23 mouse cellular contexts compared by ENCODE assay signal in the genomic region with DNA sequence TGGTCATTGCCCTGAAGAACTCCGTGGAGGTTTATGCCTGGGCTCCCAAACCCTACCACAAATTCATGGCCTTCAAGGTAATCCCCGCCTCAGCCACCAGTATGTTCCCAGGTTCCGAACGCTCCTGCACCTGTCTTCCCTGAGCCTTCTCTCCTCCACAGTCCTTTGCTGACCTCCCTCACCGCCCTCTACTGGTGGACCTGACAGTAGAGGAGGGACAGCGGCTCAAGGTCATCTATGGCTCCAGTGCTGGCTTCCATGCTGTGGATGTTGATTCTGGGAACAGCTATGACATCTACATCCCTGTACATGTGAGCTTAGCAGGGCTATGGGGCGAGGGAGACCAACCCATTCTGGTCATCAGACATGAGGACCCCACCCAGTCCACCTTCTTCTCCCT. TPM values are rescaled to one million over a fixed set of nuclear protein-coding genes. Genes with fewer than 3 reads are reported as not detected.
DNase-seq lines count a peak whose midpoint lies in the region; ATAC-seq and TF ChIP-seq lines count a peak whose summit lies in the region.
"Had no signal": no experiment of that assay in that cellular context is flagged by ENCODE, and none has a peak within 500 bp of the region (broad histone marks: within the 10 kb centered on the region; RNA-seq: fewer than 3 reads in every experiment).

No protein-coding gene starts in this region.

- H3K9me3 ChIP-seq in liver, postnatal 0 days (ENCODE audit: low read length), result no peaks in the 10 kb centered on the region
- H3K9me3 ChIP-seq in liver, embryonic 11.5 days (ENCODE audit: control insufficient read depth, low read length), result no peaks in the 10 kb centered on the region
- H3K9me3 ChIP-seq in ES-Bruce4 (replicated peaks; ENCODE audit: control insufficient read depth, insufficient read depth, low read length, poor library complexity, severe bottlenecking), result no peaks in the 10 kb centered on the region
- no peaks in the 10 kb centered on the region for H3K9me3 ChIP-seq in hindbrain, embryonic 10.5 days
- H3K9me3 ChIP-seq: forebrain, embryonic 12.5 days; G1E; hindbrain, embryonic 12.5 days; midbrain, embryonic 12.5 days; neural tube, embryonic 12.5 days had no signal

- no peak overlapping the region for H3K9ac ChIP-seq in liver, postnatal 0 days (replicated peaks)
- no peak overlapping the region for H3K9ac ChIP-seq in liver, embryonic 11.5 days (ENCODE audit: low read depth, low read length)
- no peak overlapping the region for H3K9ac ChIP-seq in ES-Bruce4 (ENCODE audit: low read depth, poor library complexity, severe bottlenecking)
- H3K9ac ChIP-seq: forebrain, embryonic 12.5 days; hindbrain, embryonic 12.5 days; midbrain, embryonic 12.5 days; neural tube, embryonic 12.5 days had no signal

- no peak for ATAC-seq in liver, postnatal 0 days
- no peak for ATAC-seq in liver, embryonic 11.5 days (replicated peaks; ENCODE audit: low FRiP score)
- ATAC-seq: inflammation-experienced regulatory T-cells, adult 6 months had no signal

- peak; percentile 47; the same call in 1 of the 2 replicates for TF ChIP-seq CTCF in kidney, adult 2 months (conservative IDR thresholded peaks at IDR 0.05; ENCODE audit: insufficient read depth, insufficient read length, low read depth, low read length)
- TF ChIP-seq CTCF in liver, postnatal 0 days (IDR thresholded peaks at IDR 0.05; ENCODE audit: low read depth), result peak; percentile 39
- TF ChIP-seq CTCF in ES-Bruce4 (IDR thresholded peaks at IDR 0.05; ENCODE audit: low read depth, low read length), result peak; percentile 32
- TF ChIP-seq CTCF in brain, embryonic 14.5 days (IDR thresholded peaks at IDR 0.05; ENCODE audit: borderline replicate concordance, extremely low read depth, insufficient read depth, insufficient read length), result peak; percentile 8; the same call in 1 of the 2 replicates

- TF ChIP-seq POLR2A in kidney, adult 2 months (IDR thresholded peaks at IDR 0.05; ENCODE audit: low read depth, low read length), result no peak
- no peak for TF ChIP-seq POLR2A in ES-Bruce4 (IDR thresholded peaks at IDR 0.05; ENCODE audit: insufficient read depth, low read length)
- TF ChIP-seq POLR2A in brain, embryonic 14.5 days (IDR thresholded peaks at IDR 0.05; ENCODE audit: borderline replicate concordance, extremely low read depth, insufficient read depth, insufficient read length, poor library complexity, severe bottlenecking), result no peak

- no peak overlapping the region for H3K27ac ChIP-seq in kidney, adult 2 months (ENCODE audit: insufficient read depth, low read depth, low read length)
- H3K27ac ChIP-seq in liver, postnatal 0 days (ENCODE audit: low read depth), result no peak overlapping the region
- H3K27ac ChIP-seq in liver, embryonic 11.5 days (ENCODE audit: low read depth, low read length), result no peak overlapping the region
- H3K27ac ChIP-seq in ES-Bruce4 (ENCODE audit: insufficient read depth, low read length), result no peak overlapping the region
- H3K27ac ChIP-seq in hindbrain, embryonic 10.5 days, result no peak overlapping the region
- H3K27ac ChIP-seq: forebrain, embryonic 12.5 days; hindbrain, embryonic 12.5 days; midbrain, embryonic 12.5 days; neural tube, embryonic 12.5 days had no signal

- peaks cover 5% of the 10 kb centered on the region; the same call in 1 of the 2 replicates for H3K4me1 ChIP-seq in kidney, adult 2 months (ENCODE audit: control insufficient read depth, insufficient read depth, low read length)
- peaks cover 14% of the 10 kb centered on the region for H3K4me1 ChIP-seq in liver, postnatal 0 days (ENCODE audit: insufficient read depth)
- peaks cover 10% of the 10 kb centered on the region for H3K4me1 ChIP-seq in liver, embryonic 11.5 days (replicated peaks; ENCODE audit: control insufficient read depth, insufficient read depth, low read length)
- H3K4me1 ChIP-seq in ES-Bruce4 (ENCODE audit: control insufficient read depth, insufficient read depth, low read length), result no peaks in the 10 kb centered on the region
- H3K4me1 ChIP-seq in hindbrain, embryonic 10.5 days (replicated peaks), result peaks cover 17% of the 10 kb centered on the region

- H3K27me3 ChIP-seq in kidney, adult 2 months (replicated peaks; ENCODE audit: control insufficient read depth, insufficient read depth, low read length), result no peaks in the 10 kb centered on the region
- H3K27me3 ChIP-seq in liver, postnatal 0 days (ENCODE audit: insufficient read depth, low read length), result no peaks in the 10 kb centered on the region
- H3K27me3 ChIP-seq in liver, embryonic 11.5 days (replicated peaks; ENCODE audit: control insufficient read depth, insufficient read depth, low read length), result peaks cover 4% of the 10 kb centered on the region; the same call in 1 of the 2 replicates
- no peaks in the 10 kb centered on the region for H3K27me3 ChIP-seq in ES-Bruce4 (ENCODE audit: control insufficient read depth, insufficient read depth, low read length, poor library complexity, severe bottlenecking)
- H3K27me3 ChIP-seq in hindbrain, embryonic 10.5 days (ENCODE audit: insufficient read depth, poor library complexity, severe bottlenecking), result peaks cover 22% of the 10 kb centered on the region

- H3K36me3 ChIP-seq in kidney, adult 2 months (ENCODE audit: control insufficient read depth, insufficient read depth, low read length), result no peaks in the 10 kb centered on the region; the same call in none of the 2 replicates
- peaks cover 27% of the 10 kb centered on the region for H3K36me3 ChIP-seq in liver, postnatal 0 days (replicated peaks; ENCODE audit: insufficient read depth, low read length)
- H3K36me3 ChIP-seq in liver, embryonic 11.5 days (ENCODE audit: control insufficient read depth, insufficient read depth, low read length), result peaks cover 37% of the 10 kb centered on the region
- H3K36me3 ChIP-seq in ES-Bruce4 (ENCODE audit: control insufficient read depth, insufficient read depth, low read length, poor library complexity, severe bottlenecking), result peaks cover 7% of the 10 kb centered on the region; the same call in 1 of the 2 replicates
- peaks cover 64% of the 10 kb centered on the region for H3K36me3 ChIP-seq in hindbrain, embryonic 10.5 days

- no peak for TF ChIP-seq EP300 in liver, postnatal 0 days (IDR thresholded peaks at IDR 0.05; ENCODE audit: low read depth)
- TF ChIP-seq EP300 in ES-Bruce4 (IDR thresholded peaks at IDR 0.05; ENCODE audit: insufficient read depth, low read depth, low read length), result no peak

- no peak overlapping the region for H3K4me3 ChIP-seq in kidney, adult 2 months (ENCODE audit: insufficient read depth, low read depth, low read length)
- no peak overlapping the region for H3K4me3 ChIP-seq in liver, postnatal 0 days (ENCODE audit: low read depth, low read length)
- no peak overlapping the region for H3K4me3 ChIP-seq in liver, embryonic 11.5 days (ENCODE audit: low read depth, low read length)
- H3K4me3 ChIP-seq in ES-Bruce4 (ENCODE audit: low read depth, low read length), result no peak overlapping the region
- no peak overlapping the region for H3K4me3 ChIP-seq in hindbrain, embryonic 10.5 days
- H3K4me3 ChIP-seq: forebrain, embryonic 12.5 days; hindbrain, embryonic 12.5 days; midbrain, embryonic 12.5 days; neural tube, embryonic 12.5 days had no signal

- DNase-seq in kidney, adult 2 months, result peak; percentile 27
- no peak for DNase-seq in kidney, adult 9 months
- no peak for DNase-seq in liver, postnatal 0 days
- DNase-seq in liver, embryonic 11.5 days (ENCODE audit: low spot score), result no peak
- DNase-seq in brain, embryonic 14.5 days (ENCODE audit: low read depth), result no peak
- no peak for DNase-seq in hindbrain, embryonic 10.5 days (ENCODE audit: low spot score)
- DNase-seq: cerebellum, adult 2 months; cerebellum, postnatal 36 days; gastrocnemius, postnatal 14 days; heart, postnatal 10 days; kidney, postnatal 14 days; lung, postnatal 4 days; right cerebral cortex, adult 18-20 months; thymus, postnatal 25 days had no signal

- WGBS in kidney, adult 2 months, result 74% methylated on average over 7 of the region's 7 CpGs
- 77% methylated on average over 7 of the region's 7 CpGs for WGBS in liver, postnatal 0 days (ENCODE audit: insufficient replicate concordance)
- 83% methylated on average over 7 of the region's 7 CpGs for WGBS in liver, embryonic 11.5 days
- 82% methylated on average over 7 of the region's 7 CpGs for WGBS in hindbrain, embryonic 10.5 days

- no peak overlapping the region for H3K4me2 ChIP-seq in liver, postnatal 0 days (ENCODE audit: low read depth, low read length)
- H3K4me2 ChIP-seq in liver, embryonic 11.5 days, result no peak overlapping the region
- H3K4me2 ChIP-seq: forebrain, embryonic 12.5 days; hindbrain, embryonic 12.5 days; midbrain, embryonic 12.5 days; neural tube, embryonic 12.5 days had no signal

RNA-seq across cellular contexts. Expression of gene 4930544D05Rik, which starts 3.1 kb away (rescaled TPM):
- 0.29 TPM in 1 of 2 replicates, not detected in the other for polyA plus RNA-seq in kidney, adult 2 months (2012; rRNA removed)
- polyA plus RNA-seq in liver, postnatal 0 days (2015; fragmentation: Nextera tagmentation; extraction: Ambion mirVana), result not detected in 2 replicates
- polyA plus RNA-seq in liver, embryonic 11.5 days (2014; fragmentation: Nextera tagmentation; extraction: Ambion mirVana), result not detected in 2 replicates
- polyA plus RNA-seq in ES-Bruce4 (2011; ENCODE audit: insufficient read depth, insufficient read length, low read depth, missing spikeins), result not detected in 2 replicates
- not detected in 2 replicates for polyA plus RNA-seq in brain, embryonic 14.5 days (2012; rRNA removed)
- not detected in 2 replicates for polyA plus RNA-seq in hindbrain, embryonic 10.5 days (2016; fragmentation: Nextera tagmentation; extraction: Ambion mirVana)
- polyA plus RNA-seq: cerebellum, adult 2 months; forebrain, embryonic 12.5 days; G1E; hindbrain, embryonic 12.5 days; inflammation-experienced regulatory T-cells, adult 6 months; limb, embryonic 11.5 days; liver, embryonic 16.5 days; midbrain, embryonic 12.5 days; neural tube, embryonic 12.5 days had no signal

RNA-seq across cellular contexts. Expression of gene Chrne, which starts 6.5 kb away (rescaled TPM):
- 0.86 and 1.0 TPM in 2 replicates for polyA plus RNA-seq in kidney, adult 2 months (2012; rRNA removed)
- polyA plus RNA-seq in liver, postnatal 0 days (2015; fragmentation: Nextera tagmentation; extraction: Ambion mirVana), result 0.19 TPM in 1 of 2 replicates, not detected in the other
- not detected in 2 replicates for polyA plus RNA-seq in liver, embryonic 11.5 days (2014; fragmentation: Nextera tagmentation; extraction: Ambion mirVana)
- polyA plus RNA-seq in ES-Bruce4 (2011; ENCODE audit: insufficient read depth, insufficient read length, low read depth, missing spikeins), result 0.56 TPM in 1 of 2 replicates, not detected in the other
- 0.16 TPM in 1 of 2 replicates, not detected in the other for polyA plus RNA-seq in brain, embryonic 14.5 days (2012; rRNA removed)
- polyA plus RNA-seq in hindbrain, embryonic 10.5 days (2016; fragmentation: Nextera tagmentation; extraction: Ambion mirVana), result not detected in 2 replicates
- polyA plus RNA-seq: forebrain, embryonic 12.5 days; G1E; hindbrain, embryonic 12.5 days; limb, embryonic 11.5 days; liver, embryonic 16.5 days; neural tube, embryonic 12.5 days had no signal

RNA-seq across cellular contexts. Expression of gene Gp1ba, which starts 26.4 kb away (rescaled TPM):
- 0.03 TPM in 1 of 2 replicates, not detected in the other for polyA plus RNA-seq in kidney, adult 2 months (2012; rRNA removed)
- 3.5 and 4.1 TPM in 2 replicates for polyA plus RNA-seq in liver, postnatal 0 days (2015; fragmentation: Nextera tagmentation; extraction: Ambion mirVana)
- polyA plus RNA-seq in liver, embryonic 11.5 days (2014; fragmentation: Nextera tagmentation; extraction: Ambion mirVana), result 15.3 and 16.4 TPM in 2 replicates
- not detected in 2 replicates for polyA plus RNA-seq in ES-Bruce4 (2011; ENCODE audit: insufficient read depth, insufficient read length, low read depth, missing spikeins)
- 0.06 and 0.30 TPM in 2 replicates for polyA plus RNA-seq in brain, embryonic 14.5 days (2012; rRNA removed)
- 0.34 and 0.80 TPM in 2 replicates for polyA plus RNA-seq in hindbrain, embryonic 10.5 days (2016; fragmentation: Nextera tagmentation; extraction: Ambion mirVana)
- polyA plus RNA-seq: cerebellum, adult 2 months had no signal

RNA-seq across cellular contexts. Expression of gene Rnf167, which starts 34.5 kb away (rescaled TPM):
- polyA plus RNA-seq in kidney, adult 2 months (2012; rRNA removed), result 118 and 123 TPM in 2 replicates
- polyA plus RNA-seq in liver, postnatal 0 days (2015; fragmentation: Nextera tagmentation; extraction: Ambion mirVana), result 54.8 and 55.3 TPM in 2 replicates
- 113 and 114 TPM in 2 replicates for polyA plus RNA-seq in liver, embryonic 11.5 days (2014; fragmentation: Nextera tagmentation; extraction: Ambion mirVana)
- 55.2 and 61.8 TPM in 2 replicates for polyA plus RNA-seq in ES-Bruce4 (2011; ENCODE audit: insufficient read depth, insufficient read length, low read depth, missing spikeins)
- polyA plus RNA-seq in brain, embryonic 14.5 days (2012; rRNA removed), result 91.1 and 127 TPM in 2 replicates
- polyA plus RNA-seq in hindbrain, embryonic 10.5 days (2016; fragmentation: Nextera tagmentation; extraction: Ambion mirVana), result 90.6 and 97.1 TPM in 2 replicates

RNA-seq across cellular contexts. Expression of gene Slc25a11, which starts 34.8 kb away (rescaled TPM):
- polyA plus RNA-seq in kidney, adult 2 months (2012; rRNA removed), result 281 and 284 TPM in 2 replicates
- polyA plus RNA-seq in liver, postnatal 0 days (2015; fragmentation: Nextera tagmentation; extraction: Ambion mirVana), result 140 and 143 TPM in 2 replicates
- polyA plus RNA-seq in liver, embryonic 11.5 days (2014; fragmentation: Nextera tagmentation; extraction: Ambion mirVana), result 115 and 126 TPM in 2 replicates
- polyA plus RNA-seq in ES-Bruce4 (2011; ENCODE audit: insufficient read depth, insufficient read length, low read depth, missing spikeins), result 45.0 and 48.0 TPM in 2 replicates
- 129 and 149 TPM in 2 replicates for polyA plus RNA-seq in brain, embryonic 14.5 days (2012; rRNA removed)
- polyA plus RNA-seq in hindbrain, embryonic 10.5 days (2016; fragmentation: Nextera tagmentation; extraction: Ambion mirVana), result 144 and 155 TPM in 2 replicates
